Mouse (Mus musculus): ENCODE data around the gene Rrnad1. TPM values are rescaled to one million over a fixed set of nuclear protein-coding genes. Genes with fewer than 3 reads are reported as not detected.

The Rrnad1 gene
- polyA plus RNA-seq (2014; fragmentation: Nextera tagmentation; extraction: Ambion mirVana): 14.3 and 14.9 TPM in 2 replicates

- Histone ChIP-seq H3K9me3 (replicated peaks; ENCODE audit: control insufficient read depth, low read length) (no peaks in the 10 kb centered on the region), H3K4me3 (ENCODE audit: low read depth, low read length) (peak within 1 kb of the TSS; percentile 70), H3K4me2 (peak within 1 kb of the TSS; percentile 87), H3K36me3 (ENCODE audit: control insufficient read depth, insufficient read depth, low read length) (peaks cover 28% of the 10 kb centered on the region), H3K27ac (ENCODE audit: low read depth, low read length) (peak within 1 kb of the TSS; percentile 76), H3K4me1 (ENCODE audit: control insufficient read depth, insufficient read depth, low read length) (peaks cover 13% of the 10 kb centered on the region), H3K27me3 (ENCODE audit: control insufficient read depth, insufficient read depth, low read length) (no peaks in the 10 kb centered on the region), H3K9ac (ENCODE audit: low read depth, low read length) (peak within 1 kb of the TSS; percentile 97)
- ATAC-seq (replicated peaks; ENCODE audit: insufficient number of reproducible peaks, low FRiP score, low TSS enrichment): peak; percentile 96
- WGBS (ENCODE audit: insufficient replicate concordance): under 1% methylated on average over 61 of the region's 78 CpGs
Observed at GRCm38 (mm10) chr3:87930078-87930795, at the start of gene Rrnad1, which contains the start of gene Isg20l2. Gene Rrnad1 (minus strand): TSS chr3:87930717. Gene Isg20l2 (plus strand): TSS chr3:87930314.

DNA sequence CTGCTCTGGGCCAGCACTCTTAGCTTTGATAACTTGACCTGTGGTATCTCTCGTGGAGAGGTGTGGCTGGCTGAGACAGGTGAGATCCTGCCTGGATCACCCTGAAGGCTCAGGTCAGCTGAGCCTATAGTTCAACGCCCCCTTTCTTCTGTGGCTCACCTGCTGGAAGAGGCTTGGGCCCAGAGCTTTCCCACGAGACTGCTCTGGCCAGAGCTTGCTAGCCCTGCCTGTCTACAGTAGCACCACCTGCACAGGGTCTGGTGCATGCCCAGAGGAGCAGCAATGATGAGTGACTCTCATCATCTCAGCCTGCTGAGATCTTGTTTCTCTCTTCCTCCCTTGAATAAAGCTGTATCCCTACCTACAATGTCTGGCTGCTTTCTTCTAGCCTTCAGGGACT is 49.6 kb upstream of the Rrnad1 start:
- Histone ChIP-seq H3K27me3 (ENCODE audit: control insufficient read depth, insufficient read depth, low read length) (no peaks in the 10 kb centered on the region), H3K9me3 (replicated peaks; ENCODE audit: control insufficient read depth, low read length) (no peaks in the 10 kb centered on the region), H3K4me2 (no peak overlapping the region), H3K36me3 (ENCODE audit: control insufficient read depth, insufficient read depth, low read length) (peaks cover 6% of the 10 kb centered on the region; the same call in 1 of the 2 replicates), H3K4me3 (ENCODE audit: low read depth, low read length) (no peak overlapping the region), H3K27ac (ENCODE audit: low read depth, low read length) (no peak overlapping the region), H3K9ac (ENCODE audit: low read depth, low read length) (no peak overlapping the region), H3K4me1 (ENCODE audit: control insufficient read depth, insufficient read depth, low read length) (peaks cover 47% of the 10 kb centered on the region)
- no peak for ATAC-seq (replicated peaks; ENCODE audit: insufficient number of reproducible peaks, low FRiP score, low TSS enrichment)
- WGBS (ENCODE audit: insufficient replicate concordance): 44% methylated on average over 3 of the region's 3 CpGs

DNA sequence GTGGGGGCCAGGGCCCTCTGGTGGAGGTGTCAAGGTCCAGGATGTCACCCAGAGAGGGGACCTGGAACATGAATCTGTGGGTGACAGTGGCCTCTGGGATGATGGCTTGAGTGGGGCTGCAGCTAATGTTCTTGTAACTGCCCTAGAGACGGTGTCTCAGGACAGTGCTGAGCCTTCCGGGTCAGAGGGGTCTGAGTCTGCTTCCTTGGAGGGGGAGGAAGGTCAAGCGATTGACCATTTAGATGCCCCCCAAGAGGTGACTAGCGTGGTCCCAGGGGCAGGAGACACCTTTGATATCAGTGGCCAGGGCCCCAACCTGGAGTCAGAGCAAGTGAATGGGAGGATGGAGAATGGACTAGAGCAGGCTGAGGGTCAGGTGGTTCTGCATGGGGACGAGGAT is 49.0 kb upstream of the Rrnad1 start:
- no peak overlapping the region for H3K9ac ChIP-seq (ENCODE audit: low read depth, low read length)
- H3K36me3 ChIP-seq (ENCODE audit: control insufficient read depth, insufficient read depth, low read length): peaks cover 6% of the 10 kb centered on the region; the same call in 1 of the 2 replicates
- peaks cover 47% of the 10 kb centered on the region for H3K4me1 ChIP-seq (ENCODE audit: control insufficient read depth, insufficient read depth, low read length)
- no peak overlapping the region for H3K27ac ChIP-seq (ENCODE audit: low read depth, low read length)
- ATAC-seq (replicated peaks; ENCODE audit: insufficient number of reproducible peaks, low FRiP score, low TSS enrichment): no peak
- 75% methylated on average over 5 of the region's 5 CpGs for WGBS (ENCODE audit: insufficient replicate concordance)
- no peak overlapping the region for H3K4me2 ChIP-seq
- H3K4me3 ChIP-seq (ENCODE audit: low read depth, low read length): no peak overlapping the region
- no peaks in the 10 kb centered on the region for H3K27me3 ChIP-seq (ENCODE audit: control insufficient read depth, insufficient read depth, low read length)
- no peaks in the 10 kb centered on the region for H3K9me3 ChIP-seq (replicated peaks; ENCODE audit: control insufficient read depth, low read length)

- H3K27me3 ChIP-seq (ENCODE audit: control insufficient read depth, insufficient read depth, low read length): peaks cover 19% of the 10 kb centered on the region
- H3K4me2 ChIP-seq: peak overlapping the region; percentile 95
- H3K36me3 ChIP-seq (ENCODE audit: control insufficient read depth, insufficient read depth, low read length): peaks cover 6% of the 10 kb centered on the region; the same call in 1 of the 2 replicates
- H3K27ac ChIP-seq (ENCODE audit: low read depth, low read length): no peak overlapping the region
- no peak for ATAC-seq (replicated peaks; ENCODE audit: insufficient number of reproducible peaks, low FRiP score, low TSS enrichment)
- peak overlapping the region; percentile 67 for H3K4me3 ChIP-seq (ENCODE audit: low read depth, low read length)
- 22% methylated on average over 12 of the region's 12 CpGs for WGBS (ENCODE audit: insufficient replicate concordance)
- H3K4me1 ChIP-seq (ENCODE audit: control insufficient read depth, insufficient read depth, low read length): peaks cover 39% of the 10 kb centered on the region
- H3K9me3 ChIP-seq (replicated peaks; ENCODE audit: control insufficient read depth, low read length): no peaks in the 10 kb centered on the region
- H3K9ac ChIP-seq (ENCODE audit: low read depth, low read length): peak overlapping the region; percentile 58
Observed at GRCm38 (mm10) chr3:87974381-87974987, 44.0 kb upstream of the Rrnad1 start.

DNA sequence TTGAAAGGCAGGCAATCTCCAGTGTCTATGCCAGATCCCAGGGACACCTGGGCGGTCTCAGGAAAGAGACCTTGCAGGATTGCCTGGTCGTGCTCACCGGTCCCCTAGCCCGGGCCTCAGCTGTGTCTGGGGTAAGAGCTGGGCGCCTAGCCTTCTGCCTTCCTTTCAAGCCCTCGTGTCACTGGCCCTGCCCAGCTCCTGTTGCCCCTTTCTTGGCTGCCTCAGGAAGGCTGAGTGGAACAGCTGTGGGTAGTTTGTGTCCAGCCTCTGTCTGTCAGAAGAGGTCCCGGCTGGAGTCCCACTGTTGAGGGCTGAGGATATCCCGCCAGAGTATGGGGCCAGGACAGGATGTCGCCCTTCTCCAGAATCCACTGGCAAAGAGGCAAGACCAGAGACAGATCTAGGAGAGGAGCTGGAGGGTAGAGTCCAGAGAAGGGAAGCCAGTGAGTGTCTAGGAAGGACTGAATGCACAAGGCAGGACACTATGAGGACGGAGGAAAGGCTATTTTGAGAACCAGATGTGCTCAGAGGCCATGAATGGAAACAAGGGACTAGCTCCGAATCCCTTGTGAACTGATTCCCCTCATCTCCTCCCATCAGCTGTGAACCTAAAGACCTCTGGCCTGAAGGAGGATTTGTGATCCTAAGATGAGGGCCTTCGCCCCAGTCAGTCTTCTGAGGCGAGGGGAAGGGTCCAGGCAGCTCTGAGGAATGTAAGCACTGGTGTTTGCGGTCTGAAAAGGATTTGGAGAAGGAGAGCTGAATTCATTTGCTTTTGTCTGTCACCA is 43.3 kb upstream of the Rrnad1 start:
- peak overlapping the region; percentile 58 for H3K9ac ChIP-seq (ENCODE audit: low read depth, low read length)
- no peak for ATAC-seq (replicated peaks; ENCODE audit: insufficient number of reproducible peaks, low FRiP score, low TSS enrichment)
- WGBS (ENCODE audit: insufficient replicate concordance): 31% methylated on average over 14 of the region's 14 CpGs
- H3K4me2 ChIP-seq: peak overlapping the region; percentile 95
- H3K27ac ChIP-seq (ENCODE audit: low read depth, low read length): 0 out of 2 replicates have a peak overlapping the region, but pooled peaks have one; percentile 16
- peaks cover 39% of the 10 kb centered on the region for H3K4me1 ChIP-seq (ENCODE audit: control insufficient read depth, insufficient read depth, low read length)
- no peaks in the 10 kb centered on the region for H3K9me3 ChIP-seq (replicated peaks; ENCODE audit: control insufficient read depth, low read length)
- H3K4me3 ChIP-seq (ENCODE audit: low read depth, low read length): peak overlapping the region; percentile 67
- H3K36me3 ChIP-seq (ENCODE audit: control insufficient read depth, insufficient read depth, low read length): peaks cover 6% of the 10 kb centered on the region; the same call in 1 of the 2 replicates
- peaks cover 19% of the 10 kb centered on the region for H3K27me3 ChIP-seq (ENCODE audit: control insufficient read depth, insufficient read depth, low read length)

DNA sequence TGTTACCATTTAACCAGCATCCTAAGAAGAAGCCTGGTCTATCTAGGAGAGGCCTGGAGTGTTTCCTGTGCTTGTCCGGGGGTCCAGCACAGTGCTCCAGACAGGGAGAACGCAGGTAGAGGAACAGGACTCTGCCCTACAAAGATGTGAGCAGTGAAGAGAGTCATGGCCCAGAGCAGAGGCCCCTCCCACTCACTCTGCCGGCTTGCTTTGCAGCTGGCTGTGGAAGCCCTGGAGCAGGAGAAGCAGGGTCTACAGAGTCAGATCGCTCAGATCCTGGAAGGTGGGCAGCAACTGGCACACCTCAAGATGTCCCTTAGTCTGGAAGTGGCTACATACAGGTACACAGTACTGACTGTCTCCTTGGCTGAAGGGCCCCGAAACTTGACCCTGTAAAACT is 42.3 kb upstream of the Rrnad1 start:
- H3K27ac ChIP-seq (ENCODE audit: low read depth, low read length): no peak overlapping the region
- no peak for ATAC-seq (replicated peaks; ENCODE audit: insufficient number of reproducible peaks, low FRiP score, low TSS enrichment)

DNA sequence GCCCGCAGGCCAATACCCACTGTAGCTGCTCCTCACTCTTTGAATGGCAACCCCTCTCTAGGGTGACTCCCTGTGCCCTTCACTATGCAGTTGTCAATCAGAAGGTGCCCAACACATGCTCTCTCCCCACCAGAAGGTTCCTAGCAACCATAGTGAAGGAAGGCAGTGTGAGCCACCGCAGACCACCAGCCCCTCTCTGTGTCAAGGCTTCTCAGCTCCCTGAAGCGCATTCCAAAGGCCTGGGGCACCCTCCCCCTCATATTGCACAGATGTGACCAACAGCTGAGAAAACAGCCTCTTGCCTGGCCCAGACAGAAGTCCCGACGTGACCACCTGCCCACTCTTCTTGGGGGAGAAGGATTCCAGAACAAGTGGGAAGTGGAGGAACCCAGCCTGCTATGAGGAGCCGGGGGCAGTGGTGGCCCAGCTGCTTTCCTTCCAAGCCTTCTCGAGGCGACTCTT is 41.7 kb upstream of the Rrnad1 start:
- no peaks in the 10 kb centered on the region for H3K9me3 ChIP-seq (replicated peaks; ENCODE audit: control insufficient read depth, low read length)
- peak overlapping the region; percentile 81 for H3K9ac ChIP-seq (ENCODE audit: low read depth, low read length)
- peaks cover 39% of the 10 kb centered on the region for H3K4me1 ChIP-seq (ENCODE audit: control insufficient read depth, insufficient read depth, low read length)
- H3K4me2 ChIP-seq: peak overlapping the region; percentile 95
- no peak overlapping the region for H3K27ac ChIP-seq (ENCODE audit: low read depth, low read length)
- H3K27me3 ChIP-seq (ENCODE audit: control insufficient read depth, insufficient read depth, low read length): peaks cover 19% of the 10 kb centered on the region
- peaks cover 6% of the 10 kb centered on the region; the same call in 1 of the 2 replicates for H3K36me3 ChIP-seq (ENCODE audit: control insufficient read depth, insufficient read depth, low read length)
- no peak for ATAC-seq (replicated peaks; ENCODE audit: insufficient number of reproducible peaks, low FRiP score, low TSS enrichment)
- 13% methylated on average over 8 of the region's 8 CpGs for WGBS (ENCODE audit: insufficient replicate concordance)
- H3K4me3 ChIP-seq (ENCODE audit: low read depth, low read length): peak overlapping the region; percentile 67

More for the DNA sequence above, 42.3 kb upstream of the Rrnad1 start:
- WGBS (ENCODE audit: insufficient replicate concordance): 27% methylated on average over 5 of the region's 5 CpGs
- Histone ChIP-seq H3K4me3 (ENCODE audit: low read depth, low read length) (peak overlapping the region; percentile 67), H3K9ac (ENCODE audit: low read depth, low read length) (peak overlapping the region; percentile 81), H3K36me3 (ENCODE audit: control insufficient read depth, insufficient read depth, low read length) (peaks cover 6% of the 10 kb centered on the region; the same call in 1 of the 2 replicates), H3K4me2 (peak overlapping the region; percentile 95), H3K4me1 (ENCODE audit: control insufficient read depth, insufficient read depth, low read length) (peaks cover 39% of the 10 kb centered on the region), H3K27me3 (ENCODE audit: control insufficient read depth, insufficient read depth, low read length) (peaks cover 19% of the 10 kb centered on the region), H3K9me3 (replicated peaks; ENCODE audit: control insufficient read depth, low read length) (no peaks in the 10 kb centered on the region)
